Mouse (Mus musculus): ENCODE data around the gene Stmnd1.

DNA sequence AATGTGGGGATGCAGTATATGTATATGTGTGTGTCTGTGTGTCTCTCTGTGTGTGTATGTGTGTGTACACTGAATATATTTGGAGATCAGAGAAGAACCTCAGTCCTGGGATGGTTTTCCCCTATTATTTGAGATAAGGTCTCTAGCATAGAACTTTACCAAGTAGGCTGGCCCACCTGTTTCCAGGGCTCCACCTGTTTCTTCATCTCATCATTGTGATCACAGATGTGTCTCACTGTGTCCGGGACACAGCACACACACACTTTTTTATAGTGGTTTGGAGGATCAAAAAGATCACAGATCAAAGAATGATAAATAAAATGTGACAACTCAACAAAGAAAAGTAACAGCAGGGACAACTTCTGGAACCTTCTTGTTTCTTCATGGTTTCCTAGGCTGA is 17.0 kb downstream of the Stmnd1 start:
- no peak for TF ChIP-seq CTCF (IDR thresholded peaks at IDR 0.05; ENCODE audit: low read depth, low read length)
- TF ChIP-seq POLR2A (IDR thresholded peaks at IDR 0.05; ENCODE audit: extremely low read depth, insufficient read depth, low read length), result no peak
